Mouse (Mus musculus) telencephalon, adult 2 months (tissue): ENCODE data around the gene Slc12a9.

Experiments used
- DNase-seq: peaks from one replicate; pipeline ENCODE4 v3.0.0-alpha.2; 2011; ENCODE audit warnings: low read depth, low spot score

Gene Slc12a9

DNA sequence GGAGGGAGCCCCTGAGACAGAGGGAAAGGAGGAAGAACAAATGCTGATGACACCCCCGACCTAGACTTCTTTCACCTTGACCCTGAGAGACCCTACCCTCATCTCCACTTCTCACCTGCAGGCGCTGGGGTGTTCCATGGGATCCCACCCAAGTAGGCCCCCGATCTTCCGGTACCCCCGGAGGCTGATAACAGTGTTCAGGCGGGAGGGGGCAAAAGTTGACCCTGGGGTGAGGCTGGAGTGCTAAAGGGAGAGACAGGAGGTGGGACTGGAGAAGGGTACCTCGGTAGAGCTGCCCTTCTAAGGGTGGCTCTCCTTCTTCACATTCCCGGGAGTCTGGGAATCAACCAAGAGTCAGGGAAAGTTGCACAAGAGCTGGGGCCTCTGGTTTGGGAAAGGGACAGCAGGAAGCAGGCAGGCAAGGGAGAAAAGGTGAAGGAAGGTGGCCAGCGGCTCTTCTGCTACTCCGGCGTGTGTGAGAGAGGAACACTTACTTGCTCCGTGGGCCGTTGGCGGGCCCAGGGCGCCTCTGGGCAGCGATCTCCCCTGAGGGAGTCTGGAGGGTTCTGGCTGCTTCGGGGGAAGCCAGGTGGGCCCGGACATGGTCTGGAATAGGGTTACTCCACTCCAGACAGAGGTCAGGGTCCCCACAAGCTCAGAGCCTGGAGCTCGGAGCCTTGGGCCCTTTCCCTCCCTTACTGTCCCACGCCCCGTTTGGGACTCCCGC, 19.8 kb downstream of the Slc12a9 start:
- no peak for DNase-seq

- DNase-seq = no peak
Measured at GRCm38 (mm10) chr5:137308356-137308755, 25.0 kb downstream of the Slc12a9 start.

DNA sequence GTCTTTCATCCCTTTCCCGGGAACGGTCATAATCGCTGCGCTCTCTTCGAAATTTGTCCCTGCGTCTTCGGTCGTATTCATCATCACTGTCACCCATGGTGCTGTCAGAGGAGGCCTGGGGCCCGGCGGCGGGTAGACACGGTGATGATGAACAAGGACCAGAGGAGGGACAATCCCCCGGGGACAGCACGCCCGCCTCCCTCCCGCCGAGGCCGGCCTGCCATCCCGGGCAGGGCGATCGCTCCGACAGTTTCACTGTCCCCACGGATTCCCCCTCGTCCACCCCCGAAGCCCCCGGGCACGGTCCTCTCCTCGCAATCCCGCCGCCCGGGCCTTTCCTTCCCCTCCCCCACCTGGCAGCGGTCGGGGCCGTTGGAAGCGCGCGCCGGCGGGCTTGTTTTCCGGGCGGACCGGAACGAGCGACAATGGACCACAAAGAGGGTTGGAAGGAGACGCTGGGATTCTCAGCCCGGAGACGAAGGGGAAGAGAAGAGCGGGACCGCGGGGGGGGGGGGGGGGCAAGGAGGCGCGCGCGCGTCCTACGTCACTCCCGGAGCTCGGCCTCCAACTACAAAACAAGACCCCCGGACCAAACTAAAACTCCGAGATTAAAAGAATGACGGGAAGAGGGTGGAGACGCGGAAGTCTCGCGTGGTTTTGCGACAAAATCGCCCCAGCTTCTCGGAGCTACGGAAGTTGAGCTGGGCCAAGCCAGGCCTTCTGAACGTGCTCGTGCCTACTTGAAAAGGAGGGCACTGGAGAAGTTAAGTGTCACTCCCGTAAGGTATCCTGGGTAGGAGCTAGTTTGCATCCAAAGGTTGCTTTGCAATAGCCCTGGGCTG, 26.1 kb downstream of the Slc12a9 start, which contains the start of gene Srrt:
TSS of gene Srrt (minus strand) at position 604 of the 842 bp plus-strand sequence.
- DNase-seq = peak; percentile 98

- DNase-seq = no peak
Measured at GRCm38 (mm10) chr5:137306439-137307005, 26.9 kb downstream of the Slc12a9 start.

DNA sequence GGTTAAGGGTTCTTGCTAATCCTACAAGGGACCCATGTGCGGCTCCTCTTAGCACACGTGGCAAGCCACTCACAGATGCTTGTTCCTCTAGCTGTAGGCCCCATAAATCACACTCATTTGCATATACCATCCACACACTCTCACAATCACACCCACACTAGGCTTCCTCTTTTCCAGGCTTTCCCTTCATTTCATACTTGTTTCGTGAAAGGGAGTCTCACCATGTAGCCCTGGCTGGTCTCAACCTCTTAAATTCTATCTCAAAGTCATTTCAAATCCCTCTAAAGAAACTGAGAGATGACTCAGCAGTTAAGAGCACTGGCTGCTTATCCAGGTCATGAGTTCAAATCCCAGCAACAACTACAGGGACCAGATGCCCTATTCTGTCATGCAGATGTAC, 27.6 kb downstream of the Slc12a9 start:
- DNase-seq = peak; percentile 65

GRCm38 (mm10) chr5:137304816-137305215, 28.6 kb downstream of the Slc12a9 start:
- no peak for DNase-seq

GRCm38 (mm10) chr5:137304165-137304564, 29.2 kb downstream of the Slc12a9 start:
- no peak for DNase-seq

DNA sequence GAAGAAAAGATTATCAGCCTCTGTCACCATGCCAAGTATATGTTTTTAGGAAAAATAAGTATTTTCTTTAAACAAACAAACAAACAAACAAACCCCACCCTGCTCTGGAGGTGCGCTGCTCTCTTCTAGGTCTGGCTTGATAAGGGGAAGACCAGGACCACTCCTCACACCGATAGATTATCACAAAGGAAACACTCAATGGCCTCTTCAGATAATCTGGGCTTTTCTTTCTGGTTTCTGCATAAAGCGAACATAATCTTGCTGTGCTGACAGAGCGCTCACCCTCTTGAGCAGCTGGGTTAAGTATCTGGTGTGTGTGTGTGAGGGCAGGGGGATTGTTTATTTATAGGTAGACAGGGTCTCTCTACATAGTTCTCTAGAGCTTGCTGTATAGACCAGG, 29.8 kb downstream of the Slc12a9 start:
- no peak for DNase-seq

DNA sequence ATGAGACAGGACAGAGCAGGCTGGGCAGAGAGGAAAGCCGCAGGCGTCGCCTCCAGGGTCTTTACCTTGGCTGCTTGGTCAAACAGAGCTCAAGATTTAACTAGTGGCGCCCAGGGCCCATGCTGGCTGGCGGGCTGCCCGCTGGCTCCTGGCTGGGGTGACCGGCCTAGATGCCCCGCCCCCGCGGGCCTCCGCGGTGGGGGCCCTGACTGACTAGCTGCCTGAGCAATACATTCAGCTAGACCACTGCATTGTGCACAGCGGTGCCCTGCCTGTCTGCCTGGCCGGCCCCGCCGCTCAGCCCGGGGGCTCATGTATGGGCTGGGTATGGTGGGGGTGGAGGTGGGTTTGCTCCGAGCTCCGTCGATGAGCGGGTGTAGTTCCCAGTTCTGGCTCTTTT, 32.1 kb downstream of the Slc12a9 start:
- DNase-seq = no peak

GRCm38 (mm10) chr5:137299240-137299639, 34.2 kb downstream of the Slc12a9 start:
- no peak for DNase-seq

GRCm38 (mm10) chr5:137297126-137297525, 36.3 kb downstream of the Slc12a9 start:
- DNase-seq = no peak

DNA sequence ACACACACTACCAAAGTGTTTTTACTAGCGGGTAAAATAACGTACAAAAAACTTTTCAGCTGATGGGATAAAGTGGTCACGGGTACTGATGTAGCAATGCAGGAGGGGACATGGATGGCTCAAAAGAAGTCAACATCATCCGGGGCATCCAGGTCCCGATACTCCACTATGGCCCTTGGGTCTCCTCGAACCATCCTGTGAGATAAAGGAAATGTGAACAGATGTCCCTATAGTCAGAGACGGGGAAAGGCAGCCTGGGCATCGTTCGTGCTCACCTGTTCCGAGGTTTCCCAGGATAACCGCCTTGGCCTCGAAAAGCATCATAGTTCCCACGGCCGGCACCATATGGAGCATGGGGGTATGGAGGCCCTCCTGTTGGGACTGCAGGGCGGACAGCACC, 37.7 kb downstream of the Slc12a9 start:
- no peak for DNase-seq

DNA sequence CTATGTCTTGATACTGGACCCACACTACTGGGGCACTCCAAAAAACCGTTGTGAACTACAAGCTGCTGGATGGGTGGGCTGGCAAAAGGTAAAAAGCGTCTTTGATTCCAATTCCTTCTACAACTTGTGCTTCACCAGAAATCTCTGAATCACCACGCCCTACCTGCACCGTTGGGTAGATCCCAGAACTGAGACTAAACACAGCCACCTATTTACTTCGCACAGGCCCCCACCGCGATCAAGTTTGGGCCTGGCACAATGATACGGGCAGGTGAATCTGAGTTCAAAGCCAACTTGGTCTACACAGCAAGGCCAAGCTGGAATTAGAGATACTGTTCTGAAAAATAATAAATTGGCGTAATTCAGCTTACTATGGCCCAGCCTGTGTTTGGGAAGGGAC, 38.1 kb downstream of the Slc12a9 start:
- DNase-seq = no peak

DNA sequence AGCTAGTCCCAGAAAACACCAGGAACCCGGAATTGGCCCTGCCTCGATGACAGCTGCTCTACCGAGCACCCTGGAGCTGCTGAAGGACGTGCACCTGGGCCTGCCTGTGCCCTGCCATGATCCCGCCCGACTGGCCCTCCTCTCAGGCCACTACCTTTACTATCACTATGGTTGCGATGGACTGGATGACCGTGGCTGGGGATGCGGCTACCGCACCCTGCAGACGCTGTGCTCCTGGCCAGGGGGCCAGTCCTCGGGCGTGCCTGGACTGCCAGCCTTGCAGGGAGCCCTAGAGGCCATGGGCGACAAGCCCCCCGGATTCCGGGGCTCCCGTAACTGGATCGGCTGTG, 38.7 kb downstream of the Slc12a9 start:
- DNase-seq = no peak

GRCm38 (mm10) chr5:137293839-137294743, 39.3 kb downstream of the Slc12a9 start, which contains the start of gene Ufsp1:
Ufsp1 (plus strand) TSS chr5:137294629.
- peak; percentile 95 for DNase-seq

DNA sequence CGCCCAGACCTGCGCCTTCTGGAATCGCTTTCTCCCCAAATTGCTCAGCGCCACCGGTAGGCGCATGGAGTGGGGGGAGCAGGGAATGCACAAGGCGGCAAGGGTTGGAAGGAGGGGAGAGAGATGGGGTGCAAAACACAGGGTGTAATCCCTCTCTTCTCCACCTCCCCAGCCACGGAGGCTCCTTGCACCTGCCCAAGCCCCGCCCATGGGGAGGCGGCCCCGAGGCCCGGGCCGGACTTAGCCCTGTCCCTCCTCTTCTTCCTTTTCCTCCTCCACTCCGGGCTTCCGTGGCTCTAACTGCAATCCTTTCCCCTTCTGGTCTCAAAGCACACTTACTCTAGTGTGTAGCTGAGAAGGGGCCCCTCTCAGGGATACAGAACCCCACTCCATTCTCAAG, 40.1 kb downstream of the Slc12a9 start:
- peak; percentile 68 for DNase-seq

DNA sequence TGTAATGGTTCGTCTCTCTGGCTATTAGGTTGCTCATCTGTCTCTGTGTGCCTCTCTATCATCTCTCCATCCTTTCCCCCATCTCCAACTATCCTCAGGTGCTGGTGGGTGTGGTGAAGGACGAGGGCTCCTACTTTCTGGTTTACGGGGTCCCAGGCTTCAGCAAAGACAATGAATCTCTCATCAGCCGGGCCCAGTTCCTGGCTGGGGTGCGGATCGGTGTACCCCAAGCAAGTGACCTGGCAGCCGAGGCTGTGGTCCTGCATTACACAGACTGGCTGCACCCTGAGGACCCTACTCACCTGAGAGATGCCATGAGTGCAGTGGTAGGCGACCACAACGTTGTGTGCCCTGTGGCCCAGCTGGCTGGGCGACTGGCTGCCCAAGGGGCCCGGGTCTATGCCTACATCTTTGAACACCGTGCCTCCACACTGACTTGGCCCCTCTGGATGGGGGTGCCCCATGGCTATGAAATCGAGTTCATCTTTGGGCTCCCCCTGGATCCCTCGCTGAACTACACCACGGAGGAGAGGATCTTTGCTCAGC, 41.9 kb downstream of the Slc12a9 start:
- DNase-seq = no peak

DNA sequence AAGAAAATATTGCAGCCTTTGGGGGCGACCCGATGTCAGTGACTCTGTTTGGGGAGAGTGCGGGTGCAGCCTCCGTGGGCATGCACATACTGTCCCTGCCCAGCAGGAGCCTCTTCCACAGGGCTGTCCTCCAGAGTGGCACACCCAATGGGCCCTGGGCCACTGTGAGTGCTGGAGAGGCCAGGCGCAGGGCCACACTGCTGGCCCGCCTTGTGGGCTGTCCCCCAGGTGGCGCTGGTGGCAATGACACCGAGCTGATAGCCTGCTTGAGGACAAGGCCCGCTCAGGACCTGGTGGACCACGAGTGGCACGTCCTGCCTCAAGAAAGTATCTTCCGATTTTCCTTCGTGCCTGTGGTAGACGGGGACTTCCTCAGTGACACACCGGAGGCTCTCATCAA, 42.7 kb downstream of the Slc12a9 start:
- no peak for DNase-seq

- DNase-seq = no peak
Measured at GRCm38 (mm10) chr5:137289591-137290365, 43.6 kb downstream of the Slc12a9 start.

GRCm38 (mm10) chr5:137288999-137289470, 44.4 kb downstream of the Slc12a9 start:
- DNase-seq = peak; percentile 50
